Mouse (Mus musculus) spleen, adult 2 months (tissue): ENCODE measurements around the gene 6430548M08Rik. TPM values are rescaled to one million over a fixed set of nuclear protein-coding genes. Genes with fewer than 3 reads are reported as not detected.

Experiments
- DNase-seq, 2 experiments: peaks; one replicate each; pipeline versions ENCODE4 v3.0.0 to v3.0.0-alpha.2; 2012 to 2021; ENCODE audit warnings: low spot score in 2 of 2, low read depth in 1 of 2
- H3K27ac ChIP-seq: fragments of 200-500 bp; 2 replicates; pipeline ENCODE4 v1.5.1; 2012; ENCODE audit warnings: low read length, inconsistent platforms; ENCODE audit not compliant: insufficient read depth
- H3K27me3 ChIP-seq: fragments of 200-500 bp; 2 replicates; pipeline ENCODE4 v1.6.1; 2012; ENCODE audit warnings: mild to moderate bottlenecking, moderate library complexity, low read length, inconsistent platforms; ENCODE audit not compliant: control insufficient read depth, insufficient read depth
- H3K36me3 ChIP-seq: fragments of 200-500 bp; 2 replicates; pipeline ENCODE4 v1.6.1; 2012; ENCODE audit warnings: mild to moderate bottlenecking, low read length, inconsistent platforms; ENCODE audit not compliant: control insufficient read depth, insufficient read depth
- H3K4me1 ChIP-seq: fragments of 200-500 bp; 2 replicates; pipeline ENCODE4 v1.6.1; 2011; ENCODE audit warnings: inconsistent platforms; ENCODE audit not compliant: control insufficient read depth, insufficient read depth, insufficient read length
- H3K4me3 ChIP-seq: fragments of 200-500 bp; 2 replicates; pipeline ENCODE4 v1.5.1; 2011; ENCODE audit warnings: mild to moderate bottlenecking, inconsistent platforms; ENCODE audit not compliant: insufficient read depth, insufficient read length; ENCODE audit errors: extremely low read depth
- CTCF ChIP-seq: fragments of 200-500 bp; IDR thresholded peaks from 2 replicates; pipeline ENCODE4 v1.5.1; 2011; ENCODE audit warnings: mild to moderate bottlenecking, inconsistent platforms; ENCODE audit not compliant: insufficient read depth, insufficient read length, insufficient replicate concordance; ENCODE audit errors: extremely low read depth
- POLR2A ChIP-seq: fragments of 200-500 bp; IDR thresholded peaks from 2 replicates; pipeline ENCODE4 v1.6.1; 2011; ENCODE audit warnings: low read depth, low read length, inconsistent platforms
- WGBS: fragments of 180-500 bp; shearing (Covaris S2); methylation state at CpG from one replicate; pipeline ENCODE4 v1.1.7; 2018; 5-methylcytosine and 5-hydroxymethylcytosine counted together
- polyA plus RNA-seq: library from polyadenylated mRNA; depleted of rRNA; stranded (reverse); fragments of >200 nt; gene quantifications from 2 replicates; pipeline ENCODE4 v1.2.3, GENCODE M21; 2012

6430548M08Rik gene
- polyA plus RNA-seq, 1 experiment = 20.6 TPM

DNA sequence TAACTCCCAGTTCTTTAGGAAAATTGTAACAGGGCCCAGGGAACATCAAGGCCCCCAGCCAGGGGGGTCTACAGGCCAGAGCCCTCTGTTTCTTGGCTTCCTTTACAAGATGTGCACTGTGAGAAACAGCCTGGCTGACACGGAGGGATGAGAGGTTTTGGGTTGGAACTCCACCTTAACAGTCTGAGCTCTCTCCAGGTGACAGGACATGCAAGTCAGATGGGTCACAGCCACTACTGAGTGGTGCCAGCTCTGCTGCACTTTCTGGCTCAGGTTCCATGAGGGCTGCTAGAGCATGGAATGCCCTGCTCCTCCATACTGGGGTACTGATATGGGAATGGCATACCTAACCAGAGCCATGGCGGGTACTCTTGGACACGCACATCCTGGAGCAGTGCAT, 22.9 kb upstream of the 6430548M08Rik start:
- H3K27ac ChIP-seq = no peak overlapping the region
- no peak overlapping the region for H3K4me3 ChIP-seq
- DNase-seq = no peak
- WGBS = 90% methylated on average over 3 of the region's 3 CpGs
- no peak for TF ChIP-seq CTCF
- no peak for TF ChIP-seq POLR2A
- peaks cover 33% of the 10 kb centered on the region for H3K36me3 ChIP-seq
- H3K27me3 ChIP-seq = no peaks in the 10 kb centered on the region
- no peaks in the 10 kb centered on the region for H3K4me1 ChIP-seq

- no peak for TF ChIP-seq POLR2A
- TF ChIP-seq CTCF = no peak
- WGBS = 97% methylated on average over 3 of the region's 3 CpGs
- Histone ChIP-seq H3K4me3 (no peak overlapping the region), H3K36me3 (peaks cover 15% of the 10 kb centered on the region), H3K4me1 (no peaks in the 10 kb centered on the region), H3K27me3 (no peaks in the 10 kb centered on the region), H3K27ac (no peak overlapping the region)
- no peak for DNase-seq
Measured at GRCm38 (mm10) chr8:120093103-120093502, 20.8 kb upstream of the 6430548M08Rik start.

DNA sequence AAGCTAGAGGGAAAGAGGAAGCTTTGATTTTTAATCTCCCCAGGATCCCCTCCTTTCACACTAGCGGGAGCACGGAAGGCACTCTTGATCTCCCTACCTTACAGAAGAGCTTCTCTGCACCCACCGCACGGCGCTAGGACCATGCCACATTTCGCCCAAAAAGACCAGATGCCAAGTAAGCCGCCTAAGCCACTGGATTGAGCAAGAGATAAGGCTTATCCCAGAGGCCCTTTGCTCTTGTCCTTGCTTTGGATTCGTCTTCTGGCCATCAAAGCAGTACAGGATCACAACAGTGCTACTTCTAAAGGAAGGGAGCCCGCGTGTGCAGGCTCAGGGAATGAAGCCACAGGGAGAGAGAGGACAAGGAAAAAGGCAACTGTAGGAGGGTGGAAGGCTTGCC, 19.2 kb upstream of the 6430548M08Rik start:
- no peak for DNase-seq
- 89% methylated on average over 10 of the region's 10 CpGs for WGBS
- Histone ChIP-seq H3K4me3 (no peak overlapping the region), H3K36me3 (peaks cover 12% of the 10 kb centered on the region), H3K4me1 (no peaks in the 10 kb centered on the region), H3K27me3 (no peaks in the 10 kb centered on the region), H3K27ac (no peak overlapping the region)
- TF ChIP-seq CTCF = no peak

GRCm38 (mm10) chr8:120096486-120096885, 17.5 kb upstream of the 6430548M08Rik start:
- Histone ChIP-seq H3K27ac (no peak overlapping the region), H3K4me3 (no peak overlapping the region), H3K4me1 (no peaks in the 10 kb centered on the region), H3K36me3 (peaks cover 10% of the 10 kb centered on the region), H3K27me3 (no peaks in the 10 kb centered on the region)
- WGBS = 76% methylated on average over 2 of the region's 2 CpGs
- no peak for DNase-seq
- TF ChIP-seq CTCF (no peak), POLR2A (no peak)

GRCm38 (mm10) chr8:120100388-120101067, 13.4 kb upstream of the 6430548M08Rik start:
- DNase-seq = no peak
- 5% methylated on average over 25 of the region's 25 CpGs for WGBS
- peak overlapping the region; percentile 95; the same call in 1 of the 2 replicates for H3K27ac ChIP-seq
- H3K36me3 ChIP-seq = no peaks in the 10 kb centered on the region
- peak overlapping the region; percentile 96 for H3K4me3 ChIP-seq
- TF ChIP-seq POLR2A = no peak
- no peak for TF ChIP-seq CTCF
- H3K27me3 ChIP-seq = no peaks in the 10 kb centered on the region
- H3K4me1 ChIP-seq = peaks cover 9% of the 10 kb centered on the region; the same call in 1 of the 2 replicates

GRCm38 (mm10) chr8:120101068-120101972, 12.6 kb upstream of the 6430548M08Rik start, which contains the start of gene Zdhhc7:
Gene Zdhhc7 (minus strand): TSS chr8:120101482.
- H3K4me1 ChIP-seq = peaks cover 9% of the 10 kb centered on the region; the same call in 1 of the 2 replicates
- H3K27ac ChIP-seq = peak within 1 kb of the TSS; percentile 95
- under 1% methylated on average over 88 of the region's 88 CpGs for WGBS
- TF ChIP-seq POLR2A = peak; percentile 45; the same call in 1 of the 2 replicates
- no peak for TF ChIP-seq CTCF
- no peaks in the 10 kb centered on the region for H3K36me3 ChIP-seq
- H3K4me3 ChIP-seq = peak within 1 kb of the TSS; percentile 96
- no peaks in the 10 kb centered on the region for H3K27me3 ChIP-seq
- DNase-seq = peak; percentile 44 to 68
